In the genomic region with DNA sequence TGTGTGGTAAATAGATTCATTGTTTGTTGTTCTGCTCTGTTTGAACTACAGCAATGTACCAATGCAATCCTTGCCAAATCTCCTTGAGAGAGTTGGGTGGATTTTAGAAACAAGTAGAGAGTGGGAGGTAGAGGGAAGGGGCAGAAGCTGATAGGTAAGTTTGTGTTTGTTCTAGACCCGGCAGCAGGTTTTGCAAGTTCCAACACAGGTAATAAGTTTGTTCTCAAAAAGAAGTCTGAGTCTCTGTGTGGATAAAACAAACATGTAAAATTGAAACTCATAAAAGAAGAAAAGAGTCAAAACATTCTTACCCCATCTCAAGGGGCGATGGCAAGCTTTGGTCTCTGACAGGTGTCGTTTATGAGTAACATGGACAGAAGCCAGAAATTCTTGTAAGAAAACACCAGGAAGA, we compare ENCODE assay signal across 15 mouse cellular contexts.
"Had no signal": no experiment of that assay in that cellular context is flagged by ENCODE, and none has a peak within 500 bp of the region (broad histone marks: within the 10 kb centered on the region; RNA-seq: fewer than 3 reads in every experiment).

No protein-coding gene starts in this region.

- H3K4me2 ChIP-seq: limb, embryonic 13.5 days; lung, embryonic 15.5 days; midbrain, embryonic 11.5 days; midbrain, embryonic 15.5 days; neural tube, embryonic 12.5 days had no signal

- H3K27ac ChIP-seq: kidney, postnatal 0 days; layer of hippocampus, adult 2 months; limb, embryonic 13.5 days; liver, embryonic 14.5 days; midbrain, embryonic 15.5 days; neural tube, embryonic 12.5 days had no signal

- H3K4me3 ChIP-seq: layer of hippocampus, adult 2 months; limb, embryonic 13.5 days; lung, embryonic 15.5 days; megakaryocyte, embryonic 14.5 days; midbrain, embryonic 15.5 days; neural tube, embryonic 12.5 days had no signal

- H3K27me3 ChIP-seq: limb, embryonic 13.5 days; lung, embryonic 15.5 days; megakaryocyte, embryonic 14.5 days; midbrain, embryonic 15.5 days; neural tube, embryonic 12.5 days had no signal

- H3K36me3 ChIP-seq: limb, embryonic 13.5 days; lung, embryonic 15.5 days; midbrain, embryonic 15.5 days; neural tube, embryonic 12.5 days had no signal

- H3K9ac ChIP-seq: limb, embryonic 13.5 days; liver, embryonic 14.5 days; lung, embryonic 15.5 days; midbrain, embryonic 15.5 days; neural tube, embryonic 12.5 days had no signal

- H3K4me1 ChIP-seq: limb, embryonic 13.5 days; lung, embryonic 15.5 days; megakaryocyte, embryonic 14.5 days; midbrain, embryonic 15.5 days; neural tube, embryonic 12.5 days had no signal

- DNase-seq: kidney, adult 8-10 months; kidney, postnatal 36 days; left cerebral cortex, postnatal 4 days had no signal

- H3K9me3 ChIP-seq: limb, embryonic 13.5 days; lung, embryonic 15.5 days; megakaryocyte, embryonic 14.5 days; midbrain, embryonic 15.5 days; neural tube, embryonic 12.5 days had no signal

- ATAC-seq: hindbrain, embryonic 16.5 days; inflammation-experienced regulatory T-cells, adult 6 months; intestine, postnatal 0 days; midbrain, embryonic 15.5 days had no signal
